Mouse (Mus musculus): ENCODE measurements at regions not wholly inside any gene's neighbourhood (a gene's known extent, or its start where the extent isn't known, plus 50 kb on each side); places are given as distances from the start of the nearest gene placed in this dataset.

GRCm38 (mm10) chr14:76623371-76623988, 66.8 kb upstream of the Serp2 start:
- TF ChIP-seq EP300 (IDR thresholded peaks at IDR 0.05; ENCODE audit: low read depth) (no peak), CTCF (IDR thresholded peaks at IDR 0.05; ENCODE audit: low read depth) (no peak)

Data from liver, embryonic 14.5 days (tissue).